In genomic region chr5:65963291-65963690, GRCm38 (mm10) we compare ENCODE assay signal across 25 mouse cellular contexts. TPM values are rescaled to one million over a fixed set of nuclear protein-coding genes. Genes with fewer than 3 reads are reported as not detected.
"Had no signal": no experiment of that assay in that cellular context is flagged by ENCODE, and none has a peak within 500 bp of the region (broad histone marks: within the 10 kb centered on the region; RNA-seq: fewer than 3 reads in every experiment).

No protein-coding gene starts in this region.

- H3K36me3 ChIP-seq: midbrain, embryonic 10.5 days; midbrain, embryonic 12.5 days; neural tube, embryonic 13.5 days; neural tube, embryonic 15.5 days had no signal

- H3K27ac ChIP-seq: midbrain, embryonic 10.5 days; midbrain, embryonic 12.5 days; neural tube, embryonic 13.5 days; neural tube, embryonic 15.5 days had no signal

- H3K9ac ChIP-seq: lung, embryonic 14.5 days; midbrain, embryonic 12.5 days; neural tube, embryonic 13.5 days; neural tube, embryonic 15.5 days had no signal

- DNase-seq: lung, adult 18-20 months; lung, embryonic 14.5 days; lung, postnatal 10 days; lung, postnatal 4 days; midbrain, embryonic 14.5 days; retina, postnatal 1 day; right cerebral cortex, adult 18-20 months; right cerebral cortex, postnatal 25 days; right cerebral cortex, postnatal 4 days; spleen, adult 18-20 months; thymus, adult 2 months; thymus, postnatal 25 days; thymus, postnatal 4 days had no signal

- ATAC-seq: midbrain, embryonic 16.5 days had no signal

- H3K4me3 ChIP-seq: midbrain, embryonic 10.5 days; midbrain, embryonic 12.5 days; myocyte; neural tube, embryonic 13.5 days; neural tube, embryonic 15.5 days had no signal

- H3K27me3 ChIP-seq: midbrain, embryonic 12.5 days; neural tube, embryonic 13.5 days; neural tube, embryonic 15.5 days had no signal

- H3K4me1 ChIP-seq: midbrain, embryonic 10.5 days; midbrain, embryonic 12.5 days; neural tube, embryonic 13.5 days; neural tube, embryonic 15.5 days had no signal

RNA-seq across cellular contexts. Expression of gene Chrna9, which starts 28.6 kb away (rescaled TPM):
- total RNA-seq: megakaryocyte, adult 5-6 weeks; megakaryocyte-erythroid progenitor cell, adult 5-6 weeks had no signal
- polyA plus RNA-seq: lung, embryonic 14.5 days; midbrain, embryonic 12.5 days; midbrain, embryonic 14.5 days; midbrain, embryonic 16.5 days; myocyte; neural tube, embryonic 13.5 days; neural tube, embryonic 15.5 days; small intestine, adult 2 months; stomach, embryonic 14.5 days; urinary bladder, adult 2 months had no signal

RNA-seq across cellular contexts. Expression of gene 9130230L23Rik, which starts 40.8 kb away (rescaled TPM):
- total RNA-seq: megakaryocyte-erythroid progenitor cell, adult 5-6 weeks had no signal
- polyA plus RNA-seq: midbrain, embryonic 10.5 days; midbrain, embryonic 12.5 days; midbrain, embryonic 14.5 days; midbrain, embryonic 16.5 days; neural tube, embryonic 11.5 days; neural tube, embryonic 15.5 days had no signal
